Mouse (Mus musculus): ENCODE results near the gene Dnaic1.
A peak's percentile ranks its signal among the peaks of the same experiment; 100 is the strongest.

Gene Dnaic1

GRCm38 (mm10) chr4:41569411-41569885, at the start of gene Dnaic1, which contains the start of gene Fam219a:
Dnaic1 (plus strand) TSS chr4:41569775.
Fam219a (minus strand) TSS chr4:41569538.
- DNase-seq (ENCODE audit: low spot score) = peak; percentile 98

GRCm38 (mm10) chr4:41520641-41521040, 48.9 kb upstream of the Dnaic1 start:
- no peak for DNase-seq (ENCODE audit: low spot score)

- no peak for DNase-seq (ENCODE audit: low spot score)
Observed at GRCm38 (mm10) chr4:41522136-41522535, 47.4 kb upstream of the Dnaic1 start.

GRCm38 (mm10) chr4:41522788-41523187, 46.8 kb upstream of the Dnaic1 start:
- DNase-seq (ENCODE audit: low spot score) = peak; percentile 56

- DNase-seq (ENCODE audit: low spot score) = no peak
Observed at GRCm38 (mm10) chr4:41523839-41524238, 45.7 kb upstream of the Dnaic1 start.

GRCm38 (mm10) chr4:41524829-41525228, 44.7 kb upstream of the Dnaic1 start:
- no peak for DNase-seq (ENCODE audit: low spot score)

GRCm38 (mm10) chr4:41526553-41526952, 43.0 kb upstream of the Dnaic1 start:
- DNase-seq (ENCODE audit: low spot score) = no peak

GRCm38 (mm10) chr4:41527076-41527475, 42.5 kb upstream of the Dnaic1 start:
- DNase-seq (ENCODE audit: low spot score) = peak; percentile 53

- peak; percentile 45 for DNase-seq (ENCODE audit: low spot score)
Observed at GRCm38 (mm10) chr4:41527996-41528395, 41.6 kb upstream of the Dnaic1 start.

- DNase-seq (ENCODE audit: low spot score) = peak; percentile 78
Observed at GRCm38 (mm10) chr4:41532420-41532819, 37.2 kb upstream of the Dnaic1 start.

- no peak for DNase-seq (ENCODE audit: low spot score)
Observed at GRCm38 (mm10) chr4:41534866-41535265, 34.7 kb upstream of the Dnaic1 start.

- no peak for DNase-seq (ENCODE audit: low spot score)
Observed at GRCm38 (mm10) chr4:41542136-41542535, 27.4 kb upstream of the Dnaic1 start.

- DNase-seq (ENCODE audit: low spot score) = peak; percentile 81
Observed at GRCm38 (mm10) chr4:41545985-41546384, 23.6 kb upstream of the Dnaic1 start.

- DNase-seq (ENCODE audit: low spot score) = no peak
Observed at GRCm38 (mm10) chr4:41547086-41547485, 22.5 kb upstream of the Dnaic1 start.

GRCm38 (mm10) chr4:41552529-41552928, 17.0 kb upstream of the Dnaic1 start:
- DNase-seq (ENCODE audit: low spot score) = peak; percentile 79

GRCm38 (mm10) chr4:41553116-41553515, 16.5 kb upstream of the Dnaic1 start:
- DNase-seq (ENCODE audit: low spot score) = no peak

GRCm38 (mm10) chr4:41554994-41555663, 14.4 kb upstream of the Dnaic1 start:
- no peak for DNase-seq (ENCODE audit: low spot score)

- no peak for DNase-seq (ENCODE audit: low spot score)
Observed at GRCm38 (mm10) chr4:41556311-41556953, 13.1 kb upstream of the Dnaic1 start.

GRCm38 (mm10) chr4:41557092-41557491, 12.5 kb upstream of the Dnaic1 start:
- no peak for DNase-seq (ENCODE audit: low spot score)

GRCm38 (mm10) chr4:41563297-41563696, 6.3 kb upstream of the Dnaic1 start:
- no peak for DNase-seq (ENCODE audit: low spot score)

GRCm38 (mm10) chr4:41566123-41566522, 3.5 kb upstream of the Dnaic1 start:
- DNase-seq (ENCODE audit: low spot score) = no peak

- peak; percentile 19 for DNase-seq (ENCODE audit: low spot score)
Observed at GRCm38 (mm10) chr4:41568239-41568638, 1.3 kb upstream of the Dnaic1 start.

- peak; percentile 42 for DNase-seq (ENCODE audit: low spot score)
Observed at GRCm38 (mm10) chr4:41568682-41569410, 729 bp upstream of the Dnaic1 start.

Data from embryo, embryonic 10 days (tissue).